Comparison of ENCODE assay signal across 13 mouse cellular contexts in genomic region chr7:36710387-36710786, GRCm38 (mm10). TPM values are rescaled to one million over a fixed set of nuclear protein-coding genes. Genes with fewer than 3 reads are reported as not detected.
DNase-seq lines count a peak whose midpoint lies in the region; ATAC-seq lines count a peak whose summit lies in the region.
"Had no signal": no experiment of that assay in that cellular context is flagged by ENCODE, and none has a peak within 500 bp of the region (broad histone marks: within the 10 kb centered on the region; RNA-seq: fewer than 3 reads in every experiment).

No protein-coding gene starts in this region.

- no peak for ATAC-seq in midbrain, embryonic 13.5 days
- no peak for ATAC-seq in midbrain, embryonic 14.5 days (ENCODE audit: low FRiP score, low TSS enrichment)
- no peak for ATAC-seq in stomach, embryonic 15.5 days (ENCODE audit: insufficient read depth, low FRiP score, low read depth)
- ATAC-seq: liver, embryonic 12.5 days had no signal

- H3K9ac ChIP-seq in midbrain, embryonic 13.5 days (replicated peaks): no peak overlapping the region
- H3K9ac ChIP-seq in midbrain, embryonic 14.5 days (replicated peaks; ENCODE audit: low read length): no peak overlapping the region
- no peak overlapping the region for H3K9ac ChIP-seq in stomach, embryonic 15.5 days
- H3K9ac ChIP-seq: liver, embryonic 12.5 days had no signal

- DNase-seq in embryo, embryonic 10 days (ENCODE audit: low spot score): peak; percentile 74
- DNase-seq in embryo, embryonic 11 days: no peak
- no peak for DNase-seq in midbrain, embryonic 14.5 days
- no peak for DNase-seq in limb, embryonic 10.5 days (ENCODE audit: low spot score)
- no peak for DNase-seq in adrenal gland, adult 2 months
- no peak for DNase-seq in layer of hippocampus, postnatal 25 days (ENCODE audit: extremely low spot score in 1 of 2, low spot score in 1 of 2)
- DNase-seq: adrenal gland, postnatal 10 days; heart, postnatal 36 days; lung, postnatal 14 days had no signal

- peaks cover 50% of the 10 kb centered on the region for H3K4me1 ChIP-seq in midbrain, embryonic 13.5 days (replicated peaks)
- peaks cover 30% of the 10 kb centered on the region for H3K4me1 ChIP-seq in midbrain, embryonic 14.5 days (ENCODE audit: control insufficient read depth, insufficient read depth, low read length)
- H3K4me1 ChIP-seq in limb, embryonic 10.5 days: peaks cover 70% of the 10 kb centered on the region
- peaks cover 38% of the 10 kb centered on the region for H3K4me1 ChIP-seq in stomach, embryonic 15.5 days

- 0 out of 2 replicates have a peak overlapping the region, but pooled peaks have one; percentile 53 for H3K27ac ChIP-seq in midbrain, embryonic 13.5 days
- H3K27ac ChIP-seq in midbrain, embryonic 14.5 days (replicated peaks; ENCODE audit: low read depth, low read length): no peak overlapping the region
- no peak overlapping the region for H3K27ac ChIP-seq in limb, embryonic 10.5 days
- H3K27ac ChIP-seq in stomach, embryonic 15.5 days: no peak overlapping the region
- H3K27ac ChIP-seq: liver, embryonic 12.5 days had no signal

- no peaks in the 10 kb centered on the region for H3K27me3 ChIP-seq in midbrain, embryonic 13.5 days
- H3K27me3 ChIP-seq in midbrain, embryonic 14.5 days (ENCODE audit: control insufficient read depth, insufficient read depth, low read length): no peaks in the 10 kb centered on the region
- H3K27me3 ChIP-seq in limb, embryonic 10.5 days (ENCODE audit: low read depth, poor library complexity, severe bottlenecking): no peaks in the 10 kb centered on the region
- no peaks in the 10 kb centered on the region for H3K27me3 ChIP-seq in stomach, embryonic 15.5 days (replicated peaks)

- 46% methylated on average over 6 of the region's 6 CpGs for WGBS in midbrain, embryonic 13.5 days
- WGBS in midbrain, embryonic 14.5 days: 35% methylated on average over 6 of the region's 6 CpGs
- 17% methylated on average over 6 of the region's 6 CpGs for WGBS in limb, embryonic 10.5 days
- WGBS in stomach, embryonic 15.5 days: 30% methylated on average over 6 of the region's 6 CpGs

- no peak overlapping the region for H3K4me2 ChIP-seq in midbrain, embryonic 13.5 days (replicated peaks)
- no peak overlapping the region for H3K4me2 ChIP-seq in midbrain, embryonic 14.5 days (ENCODE audit: low read length)
- peak overlapping the region; percentile 38 for H3K4me2 ChIP-seq in stomach, embryonic 15.5 days
- H3K4me2 ChIP-seq: liver, embryonic 12.5 days had no signal

- no peaks in the 10 kb centered on the region for H3K9me3 ChIP-seq in midbrain, embryonic 13.5 days
- no peaks in the 10 kb centered on the region for H3K9me3 ChIP-seq in midbrain, embryonic 14.5 days (ENCODE audit: control insufficient read depth, low read length)
- no peaks in the 10 kb centered on the region for H3K9me3 ChIP-seq in limb, embryonic 10.5 days (replicated peaks)
- H3K9me3 ChIP-seq in stomach, embryonic 15.5 days: no peaks in the 10 kb centered on the region
- H3K9me3 ChIP-seq: heart, embryonic 10.5 days; liver, embryonic 12.5 days had no signal

- H3K36me3 ChIP-seq in midbrain, embryonic 13.5 days: no peaks in the 10 kb centered on the region
- H3K36me3 ChIP-seq in midbrain, embryonic 14.5 days (ENCODE audit: control insufficient read depth, insufficient read depth, low read length): no peaks in the 10 kb centered on the region
- no peaks in the 10 kb centered on the region; the same call in 1 of the 2 replicates for H3K36me3 ChIP-seq in limb, embryonic 10.5 days
- no peaks in the 10 kb centered on the region; the same call in 1 of the 2 replicates for H3K36me3 ChIP-seq in stomach, embryonic 15.5 days
- H3K36me3 ChIP-seq: heart, embryonic 10.5 days; liver, embryonic 12.5 days had no signal

- H3K4me3 ChIP-seq in midbrain, embryonic 13.5 days (replicated peaks): no peak overlapping the region
- no peak overlapping the region for H3K4me3 ChIP-seq in midbrain, embryonic 14.5 days (replicated peaks; ENCODE audit: low read depth, low read length)
- peak overlapping the region; percentile 28; the same call in 1 of the 2 replicates for H3K4me3 ChIP-seq in limb, embryonic 10.5 days
- no peak overlapping the region for H3K4me3 ChIP-seq in stomach, embryonic 15.5 days (replicated peaks)
- H3K4me3 ChIP-seq: heart, embryonic 10.5 days; liver, embryonic 12.5 days had no signal

RNA-seq across cellular contexts. Expression of gene Tshz3, which starts 12.5 kb away (rescaled TPM):
- polyA plus RNA-seq in midbrain, embryonic 13.5 days (2015; fragmentation: Nextera tagmentation; extraction: Ambion mirVana): 7.9 and 9.1 TPM in 2 replicates
- polyA plus RNA-seq in midbrain, embryonic 14.5 days (2014; fragmentation: Nextera tagmentation; extraction: Ambion mirVana): 13.6 TPM in 2 replicates
- 9.2 and 10.6 TPM in 2 replicates for polyA plus RNA-seq in limb, embryonic 10.5 days (2016; fragmentation: Nextera tagmentation; extraction: Ambion mirVana)
- polyA plus RNA-seq in stomach, embryonic 15.5 days (2015; fragmentation: Nextera tagmentation; extraction: Ambion mirVana): 14.3 and 16.2 TPM in 2 replicates
- 1 to 10 TPM; 4.2 to 4.7 TPM for total RNA-seq in adrenal gland, adult 2 months (2021)
- 1.9 and 2.8 TPM in 2 replicates for polyA plus RNA-seq in adrenal gland, adult 2 months (2012; rRNA removed)
- total RNA-seq in layer of hippocampus, postnatal 25 days (2021): 10 to 100 TPM; 10.1 to 14.3 TPM
